Mouse (Mus musculus): ENCODE measurements around the gene Zfp526. TPM values are rescaled to one million over a fixed set of nuclear protein-coding genes. Genes with fewer than 3 reads are reported as not detected.
A peak's percentile ranks its signal among the peaks of the same experiment; 100 is the strongest.

Gene Zfp526
- polyA plus RNA-seq (2014; fragmentation: Nextera tagmentation; extraction: Ambion mirVana): 3.7 and 4.2 TPM in 2 replicates

- WGBS: under 1% methylated on average over 45 of the region's 45 CpGs
- Histone ChIP-seq H3K9ac (replicated peaks; ENCODE audit: low read depth, low read length) (peak within 1 kb of the TSS; percentile 45), H3K9me3 (ENCODE audit: control insufficient read depth, low read depth, low read length) (no peaks in the 10 kb centered on the region), H3K27ac (ENCODE audit: low read length) (peak within 1 kb of the TSS; percentile 87), H3K4me1 (ENCODE audit: control insufficient read depth, insufficient read depth, low read length) (peaks cover 25% of the 10 kb centered on the region), H3K27me3 (ENCODE audit: control insufficient read depth, insufficient read depth, low read length) (no peaks in the 10 kb centered on the region), H3K4me3 (ENCODE audit: low read depth, low read length) (peak within 1 kb of the TSS; percentile 52), H3K36me3 (ENCODE audit: control insufficient read depth, insufficient read depth, low read length) (peaks cover 14% of the 10 kb centered on the region), H3K4me2 (replicated peaks; ENCODE audit: low read depth, low read length) (peak within 1 kb of the TSS; percentile 87)
- peak; percentile 93 for ATAC-seq (ENCODE audit: insufficient number of reproducible peaks, insufficient read depth, low FRiP score, low read depth)
These were observed at the start of gene Zfp526 for GRCm38 (mm10) chr7:25221102-25221883. Zfp526 (plus strand) TSS chr7:25221425.

- no peak for ATAC-seq (ENCODE audit: insufficient number of reproducible peaks, insufficient read depth, low FRiP score, low read depth)
- Histone ChIP-seq H3K27me3 (ENCODE audit: control insufficient read depth, insufficient read depth, low read length) (peaks cover 15% of the 10 kb centered on the region), H3K4me1 (ENCODE audit: control insufficient read depth, insufficient read depth, low read length) (no peaks in the 10 kb centered on the region), H3K9ac (replicated peaks; ENCODE audit: low read depth, low read length) (no peak overlapping the region), H3K36me3 (ENCODE audit: control insufficient read depth, insufficient read depth, low read length) (no peaks in the 10 kb centered on the region), H3K27ac (ENCODE audit: low read length) (no peak overlapping the region), H3K4me3 (ENCODE audit: low read depth, low read length) (no peak overlapping the region), H3K4me2 (replicated peaks; ENCODE audit: low read depth, low read length) (no peak overlapping the region), H3K9me3 (ENCODE audit: control insufficient read depth, low read depth, low read length) (no peaks in the 10 kb centered on the region)
- whole genome bisulfite sequencing: 12% methylated on average over 5 of the region's 5 CpGs
These were observed 48.6 kb upstream of the Zfp526 start for GRCm38 (mm10) chr7:25172669-25173068.

DNA sequence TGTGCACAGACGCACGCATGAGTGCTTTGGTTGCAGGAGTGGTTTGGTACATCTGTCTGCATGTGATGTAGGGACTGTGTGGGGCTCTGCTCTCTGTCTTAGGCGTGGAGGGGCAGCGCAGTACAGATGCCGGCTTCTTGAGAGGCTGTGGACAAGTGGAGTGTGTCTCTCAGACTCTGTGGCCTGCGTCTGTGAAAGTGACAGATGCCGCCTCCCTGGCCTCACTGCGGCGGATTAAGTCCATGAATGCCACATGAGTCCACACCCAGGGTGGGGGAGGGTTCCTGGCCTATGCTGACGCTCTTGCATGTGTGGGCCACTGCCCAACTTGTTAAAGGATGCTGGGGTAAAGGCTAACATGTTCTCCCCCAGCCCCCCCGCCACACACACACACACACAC lies 46.9 kb upstream of the Zfp526 start:
- Histone ChIP-seq H3K4me1 (ENCODE audit: control insufficient read depth, insufficient read depth, low read length) (no peaks in the 10 kb centered on the region), H3K9ac (replicated peaks; ENCODE audit: low read depth, low read length) (no peak overlapping the region), H3K27me3 (ENCODE audit: control insufficient read depth, insufficient read depth, low read length) (peaks cover 24% of the 10 kb centered on the region), H3K27ac (ENCODE audit: low read length) (no peak overlapping the region), H3K4me3 (ENCODE audit: low read depth, low read length) (no peak overlapping the region), H3K9me3 (ENCODE audit: control insufficient read depth, low read depth, low read length) (no peaks in the 10 kb centered on the region), H3K36me3 (ENCODE audit: control insufficient read depth, insufficient read depth, low read length) (no peaks in the 10 kb centered on the region), H3K4me2 (replicated peaks; ENCODE audit: low read depth, low read length) (no peak overlapping the region)
- WGBS: 58% methylated on average over 11 of the region's 11 CpGs
- ATAC-seq (ENCODE audit: insufficient number of reproducible peaks, insufficient read depth, low FRiP score, low read depth): no peak

GRCm38 (mm10) chr7:25178317-25178716 lies 42.9 kb upstream of the Zfp526 start:
- Histone ChIP-seq H3K9me3 (ENCODE audit: control insufficient read depth, low read depth, low read length) (no peaks in the 10 kb centered on the region), H3K27ac (ENCODE audit: low read length) (no peak overlapping the region), H3K4me3 (ENCODE audit: low read depth, low read length) (peak overlapping the region; percentile 37), H3K36me3 (ENCODE audit: control insufficient read depth, insufficient read depth, low read length) (no peaks in the 10 kb centered on the region), H3K4me1 (ENCODE audit: control insufficient read depth, insufficient read depth, low read length) (no peaks in the 10 kb centered on the region), H3K9ac (replicated peaks; ENCODE audit: low read depth, low read length) (no peak overlapping the region), H3K4me2 (replicated peaks; ENCODE audit: low read depth, low read length) (peak overlapping the region; percentile 73), H3K27me3 (ENCODE audit: control insufficient read depth, insufficient read depth, low read length) (peaks cover 57% of the 10 kb centered on the region)
- ATAC-seq (ENCODE audit: insufficient number of reproducible peaks, insufficient read depth, low FRiP score, low read depth): no peak
- WGBS: under 1% methylated on average over 17 of the region's 17 CpGs

GRCm38 (mm10) chr7:25178787-25179605 lies 42.2 kb upstream of the Zfp526 start:
- peaks cover 57% of the 10 kb centered on the region for H3K27me3 ChIP-seq (ENCODE audit: control insufficient read depth, insufficient read depth, low read length)
- 1% methylated on average over 56 of the region's 56 CpGs for WGBS
- no peak overlapping the region for H3K27ac ChIP-seq (ENCODE audit: low read length)
- H3K36me3 ChIP-seq (ENCODE audit: control insufficient read depth, insufficient read depth, low read length): no peaks in the 10 kb centered on the region
- peak overlapping the region; percentile 37 for H3K4me3 ChIP-seq (ENCODE audit: low read depth, low read length)
- H3K4me2 ChIP-seq (replicated peaks; ENCODE audit: low read depth, low read length): peak overlapping the region; percentile 73
- no peaks in the 10 kb centered on the region for H3K4me1 ChIP-seq (ENCODE audit: control insufficient read depth, insufficient read depth, low read length)
- ATAC-seq (ENCODE audit: insufficient number of reproducible peaks, insufficient read depth, low FRiP score, low read depth): peak; percentile 56; the same call in 1 of the 2 replicates
- no peak overlapping the region for H3K9ac ChIP-seq (replicated peaks; ENCODE audit: low read depth, low read length)
- no peaks in the 10 kb centered on the region for H3K9me3 ChIP-seq (ENCODE audit: control insufficient read depth, low read depth, low read length)

- H3K4me3 ChIP-seq (ENCODE audit: low read depth, low read length): peak within 1 kb of the TSS; percentile 37
- ATAC-seq (ENCODE audit: insufficient number of reproducible peaks, insufficient read depth, low FRiP score, low read depth): peak; percentile 79; the same call in 1 of the 2 replicates
- no peaks in the 10 kb centered on the region for H3K9me3 ChIP-seq (ENCODE audit: control insufficient read depth, low read depth, low read length)
- no peaks in the 10 kb centered on the region for H3K4me1 ChIP-seq (ENCODE audit: control insufficient read depth, insufficient read depth, low read length)
- no peak within 1 kb of the TSS; the same call in 1 of the 2 replicates for H3K9ac ChIP-seq (replicated peaks; ENCODE audit: low read depth, low read length)
- no peak within 1 kb of the TSS for H3K27ac ChIP-seq (ENCODE audit: low read length)
- no peaks in the 10 kb centered on the region for H3K36me3 ChIP-seq (ENCODE audit: control insufficient read depth, insufficient read depth, low read length)
- H3K27me3 ChIP-seq (ENCODE audit: control insufficient read depth, insufficient read depth, low read length): peaks cover 62% of the 10 kb centered on the region
- WGBS: under 1% methylated on average over 40 of the region's 56 CpGs
- peak within 1 kb of the TSS; percentile 73 for H3K4me2 ChIP-seq (replicated peaks; ENCODE audit: low read depth, low read length)
These were observed 41.5 kb upstream of the Zfp526 start, which contains the start of gene Pou2f2 for GRCm38 (mm10) chr7:25179606-25180161. Pou2f2 (minus strand) TSS chr7:25179726.

- no peak for ATAC-seq (ENCODE audit: insufficient number of reproducible peaks, insufficient read depth, low FRiP score, low read depth)
- Histone ChIP-seq H3K4me3 (ENCODE audit: low read depth, low read length) (no peak overlapping the region), H3K27me3 (ENCODE audit: control insufficient read depth, insufficient read depth, low read length) (peaks cover 62% of the 10 kb centered on the region), H3K9me3 (ENCODE audit: control insufficient read depth, low read depth, low read length) (no peaks in the 10 kb centered on the region), H3K4me2 (replicated peaks; ENCODE audit: low read depth, low read length) (no peak overlapping the region), H3K9ac (replicated peaks; ENCODE audit: low read depth, low read length) (no peak overlapping the region), H3K36me3 (ENCODE audit: control insufficient read depth, insufficient read depth, low read length) (no peaks in the 10 kb centered on the region), H3K4me1 (ENCODE audit: control insufficient read depth, insufficient read depth, low read length) (no peaks in the 10 kb centered on the region), H3K27ac (ENCODE audit: low read length) (no peak overlapping the region)
- WGBS: 6% methylated on average over 6 of the region's 6 CpGs
These were observed 40.7 kb upstream of the Zfp526 start for GRCm38 (mm10) chr7:25180512-25180911.

- Histone ChIP-seq H3K27me3 (ENCODE audit: control insufficient read depth, insufficient read depth, low read length) (peaks cover 58% of the 10 kb centered on the region), H3K9ac (replicated peaks; ENCODE audit: low read depth, low read length) (no peak overlapping the region), H3K4me2 (replicated peaks; ENCODE audit: low read depth, low read length) (no peak overlapping the region), H3K36me3 (ENCODE audit: control insufficient read depth, insufficient read depth, low read length) (no peaks in the 10 kb centered on the region), H3K27ac (ENCODE audit: low read length) (no peak overlapping the region), H3K4me3 (ENCODE audit: low read depth, low read length) (no peak overlapping the region), H3K4me1 (ENCODE audit: control insufficient read depth, insufficient read depth, low read length) (no peaks in the 10 kb centered on the region), H3K9me3 (ENCODE audit: control insufficient read depth, low read depth, low read length) (no peaks in the 10 kb centered on the region)
- WGBS: 2% methylated on average over 15 of the region's 15 CpGs
- ATAC-seq (ENCODE audit: insufficient number of reproducible peaks, insufficient read depth, low FRiP score, low read depth): no peak
These were observed 39.9 kb upstream of the Zfp526 start for GRCm38 (mm10) chr7:25181331-25181790.

All from stomach, embryonic 14.5 days (tissue).